Mouse (Mus musculus) frontal cortex, adult 2 months (tissue): ENCODE results near the gene 1700049E17Rik1. TPM values are rescaled to one million over a fixed set of nuclear protein-coding genes. Genes with fewer than 3 reads are reported as not detected.
"Not testable (repeated sequence)": the region's sequence is repeated elsewhere in the genome, so short reads cannot be mapped to it uniquely, and the experiment has no call there.

Experiments
- DNase-seq, 2 experiments: peaks; one replicate each; pipeline ENCODE4 v3.0.0; 2022; ENCODE audit warnings: low spot score in 1 of 2; ENCODE audit errors: extremely low spot score in 1 of 2
- polyA plus RNA-seq: library from polyadenylated mRNA; depleted of rRNA; stranded (reverse); fragments of >200 nt; gene quantifications from 2 replicates; pipeline ENCODE4 v1.2.3, GENCODE M21; 2012; rRNA removed

1700049E17Rik1 gene
- polyA plus RNA-seq, result not detected in 2 replicates

- not testable (repeated sequence) for DNase-seq
These were observed at the start of gene 1700049E17Rik1 for GRCm38 (mm10) chr14:41924649-41925048. TSS of gene 1700049E17Rik1 (plus strand) at chr14:41924949.

GRCm38 (mm10) chr14:41907190-41907589, 17.6 kb upstream of the 1700049E17Rik1 start, which contains the start of gene Gm7980:
TSS of gene Gm7980 (minus strand) at chr14:41907290.
- not testable (repeated sequence) for DNase-seq

GRCm38 (mm10) chr14:41943695-41944094, 18.9 kb downstream of the 1700049E17Rik1 start, which contains the start of gene 1700024B05Rik:
TSS of gene 1700024B05Rik (plus strand) at chr14:41943995.
- DNase-seq, result not testable (repeated sequence)

- not testable (repeated sequence) for DNase-seq
These were observed 39.3 kb downstream of the 1700049E17Rik1 start for GRCm38 (mm10) chr14:41964095-41964494.

GRCm38 (mm10) chr14:41967827-41968226, 43.1 kb downstream of the 1700049E17Rik1 start, which contains the start of gene Gm6401:
TSS of gene Gm6401 (minus strand) at chr14:41967927.
- not testable (repeated sequence) for DNase-seq

- not testable (repeated sequence) for DNase-seq
These were observed 43.8 kb downstream of the 1700049E17Rik1 start for GRCm38 (mm10) chr14:41968596-41968995.

Other genes starting within 250 kb of the 1700049E17Rik1 start
- gene Gm8068, start 223.1 kb upstream of the 1700049E17Rik1 start, polyA plus RNA-seq, result not detected in 2 replicates
- gene Gm7929, start 174.3 kb upstream of the 1700049E17Rik1 start, polyA plus RNA-seq, result not detected in 2 replicates
- not detected in 2 replicates for gene Gm47189, start 152.5 kb upstream of the 1700049E17Rik1 start, polyA plus RNA-seq
- not detected in 2 replicates for gene Gm7980, start 17.7 kb upstream of the 1700049E17Rik1 start, polyA plus RNA-seq
- gene 1700024B05Rik, start 19.0 kb downstream of the 1700049E17Rik1 start, polyA plus RNA-seq, result 0.08 TPM in 1 of 2 replicates, not detected in the other
- not detected in 2 replicates for gene Gm6401, start 43.0 kb downstream of the 1700049E17Rik1 start, polyA plus RNA-seq
- not detected in 2 replicates for gene Gm3543, start 58.4 kb downstream of the 1700049E17Rik1 start, polyA plus RNA-seq
- not detected in 2 replicates for gene Gm7951, start 192.4 kb downstream of the 1700049E17Rik1 start, polyA plus RNA-seq
- gene Gm17027, start 237.7 kb downstream of the 1700049E17Rik1 start, polyA plus RNA-seq, result not detected in 2 replicates